Mouse (Mus musculus) stomach, embryonic 14.5 days (tissue): ENCODE measurements around the gene Padi1. TPM values are rescaled to one million over a fixed set of nuclear protein-coding genes. Genes with fewer than 3 reads are reported as not detected.

ENCODE experiments used
- ATAC-seq: fragments of 200-750 bp; cut with Nextera tagmentation; 2 replicates; pipeline ENCODE4 v1.8.0; 2017; ENCODE audit warnings: low read depth, moderate TSS enrichment; ENCODE audit not compliant: insufficient number of reproducible peaks, insufficient read depth, low FRiP score
- H3K27ac ChIP-seq: fragments of 300-500 bp; sonication (generic); 2 replicates; pipeline ENCODE4 v1.5.1; 2014; ENCODE audit warnings: mild to moderate bottlenecking, low read length, moderate library complexity, mixed read lengths
- H3K27me3 ChIP-seq: fragments of 300-500 bp; sonication (generic); 2 replicates; pipeline ENCODE4 v1.6.1; 2014; ENCODE audit warnings: low read length, control low read depth, mixed read lengths; ENCODE audit not compliant: control insufficient read depth, insufficient read depth
- H3K36me3 ChIP-seq: fragments of 300-500 bp; sonication (generic); 2 replicates; pipeline ENCODE4 v1.6.1; 2014; ENCODE audit warnings: mild to moderate bottlenecking, control low read depth, low read length, moderate library complexity, mixed read lengths; ENCODE audit not compliant: control insufficient read depth, insufficient read depth
- H3K4me1 ChIP-seq: fragments of 300-500 bp; sonication (generic); 2 replicates; pipeline ENCODE4 v1.6.1; 2014; ENCODE audit warnings: low read length, control low read depth, mixed read lengths; ENCODE audit not compliant: control insufficient read depth, insufficient read depth
- H3K4me2 ChIP-seq: fragments of 300-500 bp; sonication (generic); replicated peaks from 2 replicates; pipeline ENCODE4 v1.6.1; 2014; ENCODE audit warnings: low read depth, low read length, control low read depth
- H3K4me3 ChIP-seq: fragments of 300-500 bp; sonication (generic); 2 replicates; pipeline ENCODE4 v1.5.1; 2014; ENCODE audit warnings: low read depth, low read length, control low read depth
- H3K9ac ChIP-seq: fragments of 300-500 bp; sonication (generic); replicated peaks from 2 replicates; pipeline ENCODE4 v1.6.1; 2014; ENCODE audit warnings: low read depth, mild to moderate bottlenecking, control low read depth, low read length, moderate library complexity, mixed read lengths
- H3K9me3 ChIP-seq: fragments of 300-500 bp; sonication (generic); 2 replicates; pipeline ENCODE4 v1.6.1; 2016; ENCODE audit warnings: low read depth, low read length, control low read depth; ENCODE audit not compliant: control insufficient read depth
- WGBS: fragments of 180-500 bp; shearing (Covaris S2); extraction: QIAGEN DNeasy Blood & Tissue Kit; methylation state at CpG from one replicate; pipeline ENCODE4 v1.1.7; 2014; 5-methylcytosine and 5-hydroxymethylcytosine counted together
- polyA plus RNA-seq: library from polyadenylated mRNA; unstranded; fragments of >200 nt; fragmentation: Nextera tagmentation; extraction: Ambion mirVana; gene quantifications from 2 replicates; pipeline ENCODE4 v1.2.1, GENCODE M21; 2014

Padi1 gene
- polyA plus RNA-seq, 1 experiment from 2014 or later, result 0.13 TPM

DNA sequence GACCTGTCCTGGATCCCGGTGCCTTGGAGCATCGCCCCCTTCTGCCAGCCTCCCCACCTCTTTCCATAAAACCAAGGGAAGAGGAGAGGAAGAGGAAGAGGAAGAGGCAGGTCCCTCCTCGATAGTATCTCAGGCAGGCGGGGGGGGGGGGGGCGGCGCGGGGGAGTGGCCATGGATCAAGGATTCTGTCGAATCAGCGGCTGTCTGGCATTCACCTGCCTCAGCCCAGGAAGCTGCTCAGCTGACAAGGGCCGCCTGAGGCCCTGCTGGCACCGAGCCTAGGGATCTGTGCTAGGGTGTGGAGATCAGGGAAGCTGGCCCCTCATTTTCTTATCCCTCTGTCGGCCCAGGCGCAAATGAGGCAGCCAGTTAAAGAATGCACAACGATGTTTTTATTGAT is 33.0 kb downstream of the Padi1 start:
- 0 out of 2 replicates have a peak, but pooled peaks cover 6% of the 10 kb centered on the region for H3K4me1 ChIP-seq
- H3K27me3 ChIP-seq, result no peaks in the 10 kb centered on the region
- H3K36me3 ChIP-seq, result no peaks in the 10 kb centered on the region
- no peak for ATAC-seq
- H3K4me3 ChIP-seq, result no peak overlapping the region
- no peak overlapping the region for H3K4me2 ChIP-seq
- H3K9ac ChIP-seq, result no peak overlapping the region
- no peak overlapping the region for H3K27ac ChIP-seq
- H3K9me3 ChIP-seq, result no peaks in the 10 kb centered on the region
- WGBS, result 26% methylated on average over 10 of the region's 14 CpGs

DNA sequence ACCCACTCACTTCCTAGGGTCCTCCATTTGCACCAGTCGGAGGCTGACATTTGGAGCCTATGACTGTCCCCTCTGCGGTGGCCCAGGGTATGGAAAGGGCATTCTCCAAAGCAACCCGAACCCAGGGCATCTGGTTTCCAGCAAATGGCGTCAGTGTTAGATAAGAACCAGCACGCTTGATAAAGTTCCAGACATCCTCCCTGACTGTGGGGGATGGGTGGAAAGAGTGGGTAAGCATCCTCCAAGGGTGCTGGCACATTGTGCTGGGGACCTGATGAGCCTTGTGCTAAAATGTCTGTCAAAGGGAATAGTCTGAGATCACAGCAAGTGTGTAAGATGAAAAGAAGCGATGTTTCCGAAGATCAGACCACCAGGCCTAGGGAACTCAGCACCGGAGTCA is 33.4 kb downstream of the Padi1 start:
- ATAC-seq, result no peak
- Histone ChIP-seq H3K4me3 (no peak overlapping the region), H3K36me3 (no peaks in the 10 kb centered on the region), H3K4me1 (0 out of 2 replicates have a peak, but pooled peaks cover 6% of the 10 kb centered on the region), H3K4me2 (no peak overlapping the region), H3K27me3 (no peaks in the 10 kb centered on the region), H3K9me3 (no peaks in the 10 kb centered on the region), H3K27ac (no peak overlapping the region), H3K9ac (no peak overlapping the region)
- WGBS, result 51% methylated on average over 8 of the region's 8 CpGs

DNA sequence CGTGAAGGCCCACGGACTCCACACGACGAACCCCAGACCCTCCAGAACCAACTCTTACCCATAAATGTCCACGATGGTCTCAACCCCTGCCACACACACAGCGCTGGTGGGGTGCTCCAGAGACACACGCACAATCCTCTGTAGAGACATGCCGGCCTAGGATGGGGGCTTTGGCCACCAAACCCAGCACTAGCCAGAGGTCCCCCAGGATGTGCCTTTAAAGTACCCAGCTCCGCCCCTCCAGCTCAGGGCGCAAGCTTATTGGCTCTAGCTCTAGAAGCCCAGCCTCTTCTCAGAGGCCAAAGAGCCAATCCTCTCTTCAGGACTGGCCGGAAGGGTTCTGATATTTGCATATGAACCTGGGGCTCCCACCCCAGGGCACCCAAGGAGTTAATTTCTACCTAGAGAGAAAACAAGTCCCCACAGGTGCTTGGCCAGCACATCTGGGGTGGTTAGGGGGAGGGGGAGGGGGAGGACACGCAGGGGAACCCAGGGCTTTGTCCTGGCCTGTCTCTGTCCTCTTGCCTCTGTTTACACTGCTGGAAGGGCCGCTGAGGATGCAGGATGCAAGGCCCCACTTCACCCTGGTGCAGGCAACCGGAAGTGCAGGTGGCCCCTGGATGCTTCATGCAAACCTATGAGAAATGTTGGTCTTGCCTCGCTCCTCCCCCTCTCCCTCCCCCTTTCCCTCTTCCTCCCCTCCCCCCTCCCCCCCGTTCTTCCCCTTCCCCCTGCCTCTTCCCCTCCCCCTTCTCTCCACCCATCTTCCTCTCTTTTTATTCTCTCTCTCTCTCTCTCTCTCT is 34.9 kb downstream of the Padi1 start, which contains the start of gene Padi3:
TSS of gene Padi3 (minus strand) at position 191 of the 803 bp plus-strand sequence.
- ATAC-seq, result no peak
- no peak within 1 kb of the TSS for H3K27ac ChIP-seq
- WGBS, result 64% methylated on average over 16 of the region's 16 CpGs
- no peak within 1 kb of the TSS for H3K4me3 ChIP-seq
- H3K9me3 ChIP-seq, result no peaks in the 10 kb centered on the region
- no peaks in the 10 kb centered on the region for H3K4me1 ChIP-seq
- H3K36me3 ChIP-seq, result no peaks in the 10 kb centered on the region
- no peak within 1 kb of the TSS for H3K4me2 ChIP-seq
- H3K9ac ChIP-seq, result no peak within 1 kb of the TSS
- H3K27me3 ChIP-seq, result no peaks in the 10 kb centered on the region

GRCm38 (mm10) chr4:140809118-140809517 is 36.5 kb downstream of the Padi1 start:
- Histone ChIP-seq H3K36me3 (no peaks in the 10 kb centered on the region), H3K4me3 (no peak overlapping the region), H3K4me1 (no peaks in the 10 kb centered on the region), H3K27me3 (no peaks in the 10 kb centered on the region), H3K9ac (no peak overlapping the region), H3K9me3 (no peaks in the 10 kb centered on the region), H3K4me2 (no peak overlapping the region), H3K27ac (no peak overlapping the region)
- 68% methylated on average over 8 of the region's 8 CpGs for WGBS
- ATAC-seq, result no peak

GRCm38 (mm10) chr4:140804601-140805000 is 41.0 kb downstream of the Padi1 start:
- H3K27me3 ChIP-seq, result no peaks in the 10 kb centered on the region
- no peak overlapping the region for H3K4me2 ChIP-seq
- no peaks in the 10 kb centered on the region for H3K9me3 ChIP-seq
- no peak overlapping the region for H3K27ac ChIP-seq
- no peak overlapping the region for H3K4me3 ChIP-seq
- WGBS, result 63% methylated on average over 9 of the region's 9 CpGs
- H3K9ac ChIP-seq, result no peak overlapping the region
- no peaks in the 10 kb centered on the region for H3K4me1 ChIP-seq
- ATAC-seq, result no peak
- H3K36me3 ChIP-seq, result no peaks in the 10 kb centered on the region

GRCm38 (mm10) chr4:140801364-140801763 is 44.2 kb downstream of the Padi1 start:
- Histone ChIP-seq H3K36me3 (no peaks in the 10 kb centered on the region), H3K9me3 (no peaks in the 10 kb centered on the region), H3K4me1 (no peaks in the 10 kb centered on the region), H3K27ac (no peak overlapping the region), H3K9ac (no peak overlapping the region), H3K4me2 (no peak overlapping the region), H3K4me3 (no peak overlapping the region), H3K27me3 (no peaks in the 10 kb centered on the region)
- WGBS, result 61% methylated on average over 3 of the region's 3 CpGs
- ATAC-seq, result no peak

DNA sequence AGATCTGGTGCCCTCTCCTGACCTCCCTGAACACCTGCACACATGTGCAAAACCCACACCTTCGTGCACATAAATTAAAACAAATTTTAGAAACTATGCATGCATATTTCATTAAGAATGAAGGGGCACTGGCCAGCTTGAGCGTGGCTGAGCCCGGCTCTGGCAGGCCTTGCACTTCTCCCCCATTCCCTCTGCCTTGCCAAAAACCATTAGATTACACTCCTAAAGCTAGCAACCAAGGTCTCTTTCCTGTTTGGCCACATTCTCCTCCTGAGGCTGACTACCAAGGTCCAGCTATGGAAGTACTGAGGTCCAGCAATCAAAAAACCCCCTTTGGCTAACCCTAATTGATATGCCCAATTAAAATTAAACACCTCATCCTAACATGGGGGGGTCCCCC is 48.8 kb downstream of the Padi1 start:
- no peaks in the 10 kb centered on the region for H3K4me1 ChIP-seq
- no peak overlapping the region for H3K27ac ChIP-seq
- no peak overlapping the region for H3K4me2 ChIP-seq
- 75% methylated on average over 3 of the region's 3 CpGs for WGBS
- H3K9me3 ChIP-seq, result no peaks in the 10 kb centered on the region
- H3K36me3 ChIP-seq, result no peaks in the 10 kb centered on the region
- ATAC-seq, result no peak
- no peak overlapping the region for H3K9ac ChIP-seq
- H3K4me3 ChIP-seq, result no peak overlapping the region
- H3K27me3 ChIP-seq, result no peaks in the 10 kb centered on the region

GRCm38 (mm10) chr4:140794678-140795077 is 50.9 kb downstream of the Padi1 start:
- Histone ChIP-seq H3K9me3 (no peaks in the 10 kb centered on the region), H3K4me1 (no peaks in the 10 kb centered on the region), H3K9ac (no peak overlapping the region), H3K27me3 (no peaks in the 10 kb centered on the region), H3K4me2 (no peak overlapping the region), H3K27ac (no peak overlapping the region), H3K36me3 (no peaks in the 10 kb centered on the region), H3K4me3 (no peak overlapping the region)
- 81% methylated on average over 9 of the region's 9 CpGs for WGBS
- no peak for ATAC-seq

GRCm38 (mm10) chr4:140793795-140794194 is 51.8 kb downstream of the Padi1 start:
- Histone ChIP-seq H3K9ac (no peak overlapping the region), H3K9me3 (no peaks in the 10 kb centered on the region), H3K4me3 (no peak overlapping the region), H3K36me3 (no peaks in the 10 kb centered on the region), H3K27me3 (no peaks in the 10 kb centered on the region), H3K27ac (no peak overlapping the region), H3K4me1 (no peaks in the 10 kb centered on the region), H3K4me2 (no peak overlapping the region)
- 60% methylated on average over 9 of the region's 9 CpGs for WGBS
- no peak for ATAC-seq
